Mouse (Mus musculus) myocyte (in vitro differentiated cells): ENCODE data around the gene Vmn1r55.

Experiments used
- MAX ChIP-seq: IDR thresholded peaks from one replicate; pipeline ENCODE4 v1.6.1; 2011; ENCODE audit warnings: low read depth, mild to moderate bottlenecking, control low read depth
- POLR2A ChIP-seq: IDR thresholded peaks from one replicate; pipeline ENCODE4 v1.6.1; 2011; ENCODE audit warnings: low read depth, mild to moderate bottlenecking, control low read depth, moderate library complexity; ENCODE audit not compliant: insufficient read length
- TCF12 ChIP-seq: IDR thresholded peaks from one replicate; pipeline ENCODE4 v1.6.1; 2011; ENCODE audit warnings: mild to moderate bottlenecking, control low read depth; ENCODE audit not compliant: poor library complexity, insufficient read depth, severe bottlenecking

DNA sequence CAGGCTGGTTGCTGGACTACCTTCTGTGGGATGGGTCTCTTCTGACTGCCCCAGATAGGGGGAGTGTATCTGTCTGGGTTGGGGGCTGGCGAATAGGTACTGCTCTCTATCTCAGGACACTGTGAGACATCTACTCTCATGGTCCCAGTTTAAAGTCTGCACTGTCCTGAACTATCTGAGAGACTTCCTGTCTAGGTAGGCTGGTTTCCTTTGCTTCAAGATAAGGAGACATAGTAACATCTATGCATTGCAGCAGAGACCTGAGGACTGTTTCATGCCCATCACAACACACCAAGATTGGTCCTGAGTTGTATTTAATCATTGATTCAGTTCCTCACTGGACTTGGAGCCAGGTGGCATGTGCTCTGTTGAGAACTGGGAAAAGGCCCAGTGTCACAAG is 64.0 kb downstream of the Vmn1r55 start:
- no peak for TF ChIP-seq MAX
- no peak for TF ChIP-seq TCF12
- no peak for TF ChIP-seq POLR2A
